Mouse (Mus musculus) cerebellum, postnatal 36 days (tissue): ENCODE measurements at regions not wholly inside any gene's neighbourhood (a gene's known extent, or its start where the extent isn't known, plus 50 kb on each side); places are given as distances from the start of the nearest gene placed in this dataset.
A peak's percentile ranks its signal among the peaks of the same experiment; 100 is the strongest.

Experiments
- DNase-seq, 2 experiments: peaks; one replicate each; pipeline ENCODE4 v3.0.0; 2021 to 2022; ENCODE audit warnings: mixed read lengths in 2 of 2

DNA sequence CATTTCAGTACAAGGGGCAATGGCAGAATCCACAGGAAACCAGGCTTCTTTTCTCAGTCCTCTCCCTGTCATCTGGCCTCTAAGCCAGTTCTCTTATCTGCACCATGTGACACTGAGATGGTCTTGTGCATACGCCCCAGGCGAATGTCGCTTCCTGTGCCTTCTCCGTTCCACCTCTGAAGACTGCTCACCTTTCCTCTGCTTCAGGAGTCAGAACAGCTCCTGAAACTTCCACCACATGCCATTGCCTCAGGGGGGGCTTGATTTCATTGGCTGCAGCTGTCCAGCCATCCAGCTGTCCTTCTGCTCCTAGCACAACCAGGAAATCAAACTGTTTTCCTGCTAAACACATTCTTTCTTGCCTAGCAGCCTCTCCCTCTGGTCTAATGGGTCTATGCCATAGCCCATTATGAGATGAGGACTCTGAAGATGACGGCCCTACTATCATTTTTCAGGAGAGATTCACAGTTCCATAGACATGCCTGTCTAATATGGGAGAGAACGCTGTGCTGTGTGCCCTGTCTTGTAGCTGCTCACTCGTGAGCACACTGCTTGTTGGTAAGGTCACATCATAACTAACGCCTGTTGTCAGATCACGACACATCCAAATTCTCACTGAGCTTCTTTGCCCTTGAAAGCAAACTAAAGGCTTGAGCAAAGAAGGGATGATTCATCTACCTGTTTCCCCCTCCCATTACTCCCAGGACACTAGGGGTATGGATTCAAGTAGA, 129.9 kb upstream of the Fmo9 start:
- no peak for DNase-seq

GRCm38 (mm10) chr1:166812072-166812461, 130.4 kb upstream of the Fmo9 start:
- DNase-seq: no peak

- no peak for DNase-seq
Observed at GRCm38 (mm10) chr1:166812920-166813439, 131.3 kb upstream of the Fmo9 start.

GRCm38 (mm10) chr1:166817927-166818326, 136.3 kb upstream of the Fmo9 start:
- DNase-seq: no peak

DNA sequence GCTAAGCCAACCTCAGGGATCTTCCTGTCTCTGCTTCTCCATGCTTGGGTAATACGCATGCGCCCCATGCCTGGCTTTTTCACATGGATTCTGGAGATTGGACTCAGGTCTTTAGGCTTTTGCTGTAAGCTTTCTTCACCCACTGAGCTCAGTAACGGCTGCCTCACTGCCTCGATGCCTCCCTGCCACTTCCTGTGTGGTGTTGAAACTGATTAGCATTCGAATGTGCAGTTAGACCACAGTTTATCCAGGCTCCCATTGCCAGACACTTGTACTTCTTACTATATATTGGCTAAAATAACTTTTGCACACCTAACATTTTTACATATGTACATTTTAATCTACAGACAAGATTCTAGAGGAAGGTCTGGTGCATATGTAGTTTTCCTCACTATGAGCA, 137.0 kb upstream of the Fmo9 start:
- no peak for DNase-seq

GRCm38 (mm10) chr1:166819420-166819819, 137.8 kb upstream of the Fmo9 start:
- DNase-seq: no peak

- DNase-seq: no peak
Observed at GRCm38 (mm10) chr1:166820050-166820449, 138.4 kb upstream of the Fmo9 start.

GRCm38 (mm10) chr1:166821146-166821545, 139.5 kb upstream of the Fmo9 start:
- no peak for DNase-seq

- no peak for DNase-seq
Observed at GRCm38 (mm10) chr1:166837299-166837698, 155.7 kb upstream of the Fmo9 start.

DNA sequence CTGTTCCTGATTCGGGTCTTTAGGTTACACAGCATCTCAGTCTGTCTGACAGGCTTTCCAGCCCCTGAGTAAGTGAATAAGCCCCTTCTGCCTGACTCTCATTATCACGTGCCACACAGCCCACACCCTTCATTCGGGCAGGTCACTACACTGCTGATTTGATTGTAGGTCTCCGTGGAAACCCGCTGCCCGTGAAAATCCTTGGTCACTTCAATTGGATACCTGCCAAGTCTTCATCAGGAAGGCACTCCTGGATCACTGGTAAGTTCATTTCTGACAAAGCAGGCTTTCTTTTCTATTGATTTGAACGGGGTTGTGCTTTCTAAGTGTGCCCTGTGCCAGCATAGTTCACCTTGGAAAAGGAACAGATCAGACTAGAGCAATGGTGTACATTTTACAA, 158.2 kb upstream of the Fmo9 start:
- DNase-seq: no peak

- no peak for DNase-seq
Observed at GRCm38 (mm10) chr1:166843397-166843877, 157.8 kb upstream of the Fam78b start.

GRCm38 (mm10) chr1:166846566-166846965, 154.7 kb upstream of the Fam78b start:
- no peak for DNase-seq

DNA sequence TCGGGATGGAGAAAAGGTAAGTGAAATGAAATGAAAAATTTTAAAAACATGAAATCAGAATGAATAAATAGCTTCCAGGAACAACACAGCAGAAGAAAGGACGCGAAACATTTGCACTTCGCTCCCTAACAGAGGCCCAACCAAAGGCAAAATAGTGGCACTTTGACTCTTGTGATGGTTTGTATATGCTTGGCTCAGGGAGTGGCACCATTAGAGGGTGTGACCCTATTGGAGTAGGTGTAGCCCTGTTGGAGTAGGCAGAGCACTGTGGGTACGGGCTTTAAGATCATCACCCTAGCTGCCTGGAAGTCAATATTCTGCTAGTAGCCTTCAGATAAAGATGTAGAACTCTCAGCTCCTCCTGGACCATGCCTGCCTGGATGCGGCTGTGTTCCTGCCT, 154.0 kb upstream of the Fam78b start:
- DNase-seq: no peak

DNA sequence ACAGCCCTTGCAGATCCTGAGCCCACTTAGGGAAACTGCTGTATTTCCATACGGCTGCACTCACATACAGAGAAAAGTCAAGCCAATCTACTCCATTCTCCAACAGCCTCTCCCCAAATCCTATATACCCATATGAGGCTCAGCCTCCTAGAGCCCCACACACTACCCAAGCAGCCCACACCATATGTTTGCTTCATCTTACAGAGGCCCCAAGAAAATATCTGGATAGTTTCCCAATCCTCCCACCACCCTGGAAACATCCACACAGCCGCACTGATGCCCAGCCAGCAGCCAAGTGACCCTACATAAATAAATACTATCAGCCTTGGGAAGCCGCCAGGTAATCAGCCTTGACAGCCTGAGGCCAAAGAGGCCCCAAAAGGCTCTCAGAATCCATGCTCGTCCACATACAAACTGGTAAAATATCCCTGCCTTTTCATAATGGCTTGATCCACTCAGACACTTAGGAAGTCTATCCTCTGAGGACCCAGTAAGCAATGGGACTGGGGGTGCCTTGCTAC, 153.1 kb upstream of the Fam78b start:
- DNase-seq: no peak

- no peak for DNase-seq
Observed at GRCm38 (mm10) chr1:166855988-166856387, 145.2 kb upstream of the Fam78b start.

GRCm38 (mm10) chr1:166866256-166866655, 135.0 kb upstream of the Fam78b start:
- peak in 1 of 2 experiments; percentile 18 for DNase-seq

GRCm38 (mm10) chr1:166871258-166871657, 130.0 kb upstream of the Fam78b start:
- no peak for DNase-seq

- DNase-seq: no peak
Observed at GRCm38 (mm10) chr1:166876452-166876851, 124.8 kb upstream of the Fam78b start.

DNA sequence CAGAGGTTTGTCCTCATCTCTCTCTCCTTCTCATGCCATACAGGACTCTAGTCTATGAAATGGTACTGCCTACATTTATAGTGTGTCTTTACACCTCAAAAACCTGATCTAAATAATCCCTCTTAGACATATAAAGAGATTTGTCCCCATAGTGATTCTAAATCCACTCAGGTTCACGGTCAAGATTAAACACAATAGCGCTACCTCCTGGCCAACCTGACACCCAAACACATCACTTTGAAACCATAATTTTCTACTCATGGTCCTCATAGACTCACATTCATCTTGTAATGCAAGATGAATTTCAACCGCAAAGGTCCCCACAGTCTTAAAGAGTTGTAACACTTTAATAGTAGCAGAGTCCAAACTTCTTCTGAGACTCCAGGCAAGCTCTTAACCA, 118.0 kb upstream of the Fam78b start:
- DNase-seq: no peak

DNA sequence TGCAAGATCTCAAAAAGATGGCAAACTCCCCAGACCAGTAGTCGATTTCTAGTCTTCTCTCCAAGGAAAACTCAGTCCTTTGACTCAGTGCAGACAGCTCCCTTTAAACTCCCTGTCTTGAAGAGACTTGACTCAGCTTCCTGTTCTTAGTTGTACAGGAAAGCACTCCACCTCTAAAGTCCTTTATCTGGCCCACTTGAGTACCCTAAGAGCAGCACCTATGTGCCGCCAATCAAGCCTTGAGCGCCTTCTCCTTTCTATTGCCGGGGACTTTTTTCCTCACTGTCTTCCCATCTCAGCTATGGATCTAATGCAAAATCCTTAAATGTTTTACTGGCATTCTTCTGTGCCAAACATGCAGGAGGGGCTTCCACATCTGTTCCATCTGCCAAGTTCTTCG, 105.3 kb upstream of the Fam78b start:
- no peak for DNase-seq

DNA sequence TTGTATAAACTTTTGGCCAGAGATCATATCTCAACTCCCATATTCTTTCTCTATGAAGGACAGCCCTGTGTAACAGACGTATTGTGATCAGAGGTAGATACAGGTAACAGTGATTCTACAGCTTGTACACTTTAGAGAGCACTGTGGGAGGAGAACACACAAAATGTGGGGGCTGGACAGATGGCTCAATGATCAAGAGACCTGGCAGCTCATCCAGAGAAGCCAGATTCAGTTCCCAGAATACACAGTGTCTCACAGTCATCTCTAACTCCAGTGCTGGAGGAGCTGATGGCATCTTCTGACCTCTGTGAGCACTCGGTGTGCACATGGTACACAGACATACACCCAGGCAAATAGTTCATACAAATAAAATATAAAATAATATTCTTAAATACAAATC, 102.5 kb upstream of the Fam78b start:
- no peak for DNase-seq

DNA sequence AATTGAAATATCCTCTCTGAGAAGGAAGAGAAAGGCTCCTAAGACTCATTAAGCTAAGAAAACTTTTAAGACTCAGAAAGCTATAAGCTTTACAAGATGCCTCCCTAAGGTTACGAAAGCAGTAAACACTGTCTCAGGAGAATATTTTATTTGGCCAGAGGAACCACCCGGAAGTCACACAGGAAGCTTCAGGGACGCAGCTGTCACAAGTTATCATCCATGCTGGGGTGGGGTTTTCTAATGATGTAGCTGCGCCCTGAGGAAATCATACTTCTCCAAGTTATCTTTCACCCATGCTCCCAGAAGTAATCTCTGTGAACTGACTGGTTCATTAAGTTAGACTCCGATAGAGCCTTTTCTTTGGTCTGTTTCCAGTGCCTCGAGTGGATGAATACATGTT, 102.0 kb upstream of the Fam78b start:
- DNase-seq: no peak

- no peak for DNase-seq
Observed at GRCm38 (mm10) chr1:166900028-166900427, 101.2 kb upstream of the Fam78b start.

- no peak for DNase-seq
Observed at GRCm38 (mm10) chr1:166900441-166901161, 100.6 kb upstream of the Fam78b start.
